Mouse (Mus musculus) kidney, adult 2 months (tissue): ENCODE results near the gene Fblim1.

Source experiments
- CTCF ChIP-seq: fragments of 200-500 bp; conservative IDR thresholded peaks from 2 replicates; pipeline ENCODE4 v1.5.1; 2011; ENCODE audit warnings: low read depth, mild to moderate bottlenecking, control low read depth, low read length, moderate library complexity, mixed read lengths; ENCODE audit not compliant: insufficient read depth, insufficient read length
- POLR2A ChIP-seq: fragments of 200-500 bp; IDR thresholded peaks from one replicate; pipeline ENCODE4 v1.6.1; 2011; ENCODE audit warnings: low read depth, low read length, control low read depth

GRCm38 (mm10) chr4:141651944-141652343 is 46.0 kb upstream of the Fblim1 start:
- TF ChIP-seq CTCF (no peak), POLR2A (no peak)
